Mouse (Mus musculus) bone marrow macrophage, adult 2 months (primary cell): ENCODE results near the gene Gm4969.

Experiments
- CTCF ChIP-seq: IDR thresholded peaks from 2 replicates; pipeline ENCODE4 v1.5.1; 2012; ENCODE audit warnings: low read depth, mild to moderate bottlenecking, low read length, moderate library complexity
- POLR2A ChIP-seq: IDR thresholded peaks from 2 replicates; pipeline ENCODE4 v1.6.1; 2012; ENCODE audit warnings: mild to moderate bottlenecking, low read depth, low read length, borderline replicate concordance

DNA sequence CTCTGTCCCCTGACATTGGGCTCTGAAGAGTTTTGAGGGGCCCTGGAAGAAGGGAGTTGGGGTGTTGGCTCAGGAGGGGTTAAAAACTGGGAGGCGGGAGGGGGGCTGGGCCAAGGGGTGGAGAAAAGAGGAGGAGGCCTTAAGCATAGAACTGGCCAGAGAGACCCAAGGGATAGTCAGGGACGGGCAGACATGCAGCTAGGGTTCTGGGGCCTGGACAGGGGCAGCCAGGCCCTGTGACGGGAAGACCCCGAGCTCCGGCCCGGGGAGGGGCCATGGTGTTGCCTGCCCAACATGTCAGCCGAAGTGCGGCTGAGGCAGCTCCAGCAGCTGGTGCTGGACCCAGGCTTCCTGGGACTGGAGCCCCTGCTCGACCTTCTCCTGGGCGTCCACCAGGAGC, 34.5 kb downstream of the Gm4969 start, which contains the start of gene Dmpk:
- TF ChIP-seq POLR2A (no peak), CTCF (no peak)
